Mouse (Mus musculus): ENCODE measurements around the gene Cdh4.

Gene Cdh4

DNA sequence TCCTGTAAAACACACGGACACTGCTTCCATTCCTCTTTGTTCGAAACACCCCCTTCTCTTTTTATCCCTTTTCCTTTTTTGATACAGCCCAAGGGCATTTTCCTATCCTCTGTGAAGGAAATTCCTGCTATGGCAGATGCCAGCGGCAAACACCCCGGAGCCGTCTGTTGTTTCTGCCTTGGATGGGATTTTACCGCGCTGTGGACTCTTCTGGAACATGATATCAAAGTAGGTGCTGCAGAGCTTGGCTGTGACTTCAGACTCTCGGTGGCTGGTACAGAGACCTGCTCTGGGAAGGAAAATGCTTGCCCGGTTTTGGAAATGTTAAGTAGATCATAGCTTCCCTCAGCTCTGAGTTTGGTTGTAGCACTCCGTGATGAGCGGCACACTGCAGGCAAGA is 156.7 kb downstream of the Cdh4 start:
- DNase-seq (ENCODE audit: low spot score in 2 of 2), result peak in 1 of 2 experiments; percentile 22

- DNase-seq (ENCODE audit: low spot score in 2 of 2), result no peak
Observed at GRCm38 (mm10) chr2:179599886-179600285, 157.7 kb downstream of the Cdh4 start.

DNA sequence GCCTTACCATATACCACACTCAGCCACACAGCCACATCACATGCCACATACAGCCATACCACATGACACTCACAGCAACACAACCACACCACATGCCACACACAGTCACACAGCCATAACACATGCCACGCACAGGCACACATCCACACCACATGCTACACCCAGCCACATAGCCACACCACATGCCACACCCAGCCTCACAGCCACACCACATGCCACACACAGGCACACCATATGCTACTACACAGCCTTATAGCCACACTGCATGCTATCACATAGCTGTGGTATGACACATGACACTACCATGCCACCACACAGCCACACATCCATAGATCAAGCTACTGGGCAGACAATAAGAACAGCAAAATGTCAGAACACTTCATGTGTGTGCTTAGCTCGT is 158.1 kb downstream of the Cdh4 start:
- no peak for DNase-seq (ENCODE audit: low spot score in 2 of 2)

DNA sequence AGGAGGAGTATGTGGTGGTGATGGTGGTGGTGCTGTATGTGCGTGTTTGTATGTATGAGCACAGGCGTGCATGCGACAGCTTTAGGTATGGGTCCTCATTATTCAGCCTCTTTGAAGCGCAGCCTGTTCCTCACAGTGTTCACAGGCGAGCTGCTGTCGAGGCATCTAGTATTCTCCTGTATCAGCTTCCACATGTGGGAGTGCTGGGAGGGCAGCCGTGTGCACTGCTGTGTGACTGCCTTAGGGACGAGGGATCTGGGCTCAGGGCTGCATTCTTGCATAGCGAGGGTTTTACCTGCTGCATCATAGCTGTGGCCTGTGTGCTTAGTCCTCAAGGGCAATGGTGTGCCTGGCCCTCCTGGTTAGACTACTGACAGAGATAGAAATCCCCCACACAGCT is 158.9 kb downstream of the Cdh4 start:
- no peak for DNase-seq (ENCODE audit: low spot score in 2 of 2)

GRCm38 (mm10) chr2:179604746-179605145 is 162.5 kb downstream of the Cdh4 start:
- DNase-seq (ENCODE audit: low spot score in 2 of 2), result no peak

- no peak for DNase-seq (ENCODE audit: low spot score in 2 of 2)
Observed at GRCm38 (mm10) chr2:179605255-179605654, 163.0 kb downstream of the Cdh4 start.

DNA sequence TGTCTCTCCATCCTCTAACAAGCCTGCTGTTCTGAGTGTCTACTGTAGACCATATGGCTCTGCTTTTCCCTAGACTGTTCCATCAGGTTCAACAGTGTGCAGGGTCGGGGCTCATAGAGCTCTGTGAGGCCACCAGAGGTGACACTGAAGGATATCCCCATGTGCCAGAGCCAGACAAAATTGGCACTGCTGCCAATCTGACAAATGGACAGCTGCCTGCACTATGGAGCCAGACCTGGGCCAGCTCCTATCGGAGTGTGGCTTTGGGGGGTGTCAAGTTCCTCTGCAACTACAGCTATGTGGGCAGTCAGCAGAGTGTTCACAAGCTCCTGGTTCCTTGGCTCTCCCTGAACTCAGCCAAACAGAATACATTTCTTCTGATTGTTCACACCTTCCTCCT is 164.1 kb downstream of the Cdh4 start:
- no peak for DNase-seq (ENCODE audit: low spot score in 2 of 2)

- DNase-seq (ENCODE audit: low spot score in 2 of 2), result no peak
Observed at GRCm38 (mm10) chr2:179615906-179616305, 173.7 kb downstream of the Cdh4 start.

- DNase-seq (ENCODE audit: low spot score in 2 of 2), result no peak
Observed at GRCm38 (mm10) chr2:179623643-179624473, 181.6 kb downstream of the Cdh4 start.

GRCm38 (mm10) chr2:179627563-179627962 is 185.3 kb downstream of the Cdh4 start:
- no peak for DNase-seq (ENCODE audit: low spot score in 2 of 2)

DNA sequence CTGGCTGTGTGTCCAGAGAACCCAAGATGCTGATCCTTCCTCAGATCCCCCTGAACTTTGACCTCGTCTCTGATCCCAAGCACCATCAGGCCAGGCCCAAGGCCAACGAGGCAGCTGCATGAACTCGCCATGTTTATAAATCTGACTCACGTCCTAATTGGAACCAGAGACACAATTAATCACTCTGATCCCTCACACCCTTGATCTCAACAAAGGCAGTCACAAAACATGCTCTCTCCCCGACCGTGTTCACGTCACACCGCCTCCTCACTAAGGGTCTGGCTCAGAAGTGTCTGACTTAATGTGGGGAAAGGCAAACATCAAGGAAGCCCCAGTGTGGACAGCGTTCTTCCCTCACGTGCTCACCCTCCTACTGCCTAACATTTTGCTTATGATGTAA is 188.5 kb downstream of the Cdh4 start:
- no peak for DNase-seq (ENCODE audit: low spot score in 2 of 2)

DNA sequence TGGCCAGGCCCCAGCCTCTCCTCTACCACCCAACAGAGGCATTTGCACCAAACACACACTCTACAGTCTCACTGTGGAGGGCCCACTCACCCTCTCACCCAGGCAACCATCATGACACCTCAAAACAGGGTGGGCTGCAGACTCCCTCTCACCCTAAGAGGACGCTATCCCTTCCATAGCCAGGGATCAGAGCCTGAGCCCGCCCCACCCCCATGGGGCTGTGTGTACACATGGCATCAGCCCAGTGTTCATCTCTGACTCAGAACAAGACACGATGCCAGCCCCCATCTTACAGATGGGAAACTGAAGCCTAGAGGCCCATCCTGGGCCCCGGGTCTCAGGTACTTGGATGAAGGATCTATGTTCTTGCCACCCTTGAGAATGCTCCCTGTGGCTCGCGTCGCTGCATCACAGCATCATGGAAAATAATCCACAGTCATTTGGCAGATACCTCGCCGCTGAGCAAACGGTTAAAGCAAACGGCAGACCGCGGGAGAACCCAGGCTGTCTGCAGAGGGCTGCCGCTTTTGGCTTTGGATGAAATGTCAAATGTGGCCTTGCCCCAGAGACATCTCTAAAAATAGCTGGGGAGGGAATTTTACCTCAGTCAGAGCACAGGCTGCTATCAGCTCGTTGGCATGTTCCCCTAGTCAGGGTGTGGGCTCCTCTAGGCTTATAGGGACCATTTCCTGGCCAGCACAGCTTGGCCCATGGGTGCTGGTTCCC is 198.5 kb downstream of the Cdh4 start:
- no peak for DNase-seq (ENCODE audit: low spot score in 2 of 2)

- DNase-seq (ENCODE audit: low spot score in 2 of 2), result no peak
Observed at GRCm38 (mm10) chr2:179648573-179649263, 206.5 kb downstream of the Cdh4 start.

- no peak for DNase-seq (ENCODE audit: low spot score in 2 of 2)
Observed at GRCm38 (mm10) chr2:179649370-179649769, 207.1 kb downstream of the Cdh4 start.

GRCm38 (mm10) chr2:179650168-179650567 is 207.9 kb downstream of the Cdh4 start:
- no peak for DNase-seq (ENCODE audit: low spot score in 2 of 2)

GRCm38 (mm10) chr2:179655506-179655905 is 213.3 kb downstream of the Cdh4 start:
- no peak for DNase-seq (ENCODE audit: low spot score in 2 of 2)

- DNase-seq (ENCODE audit: low spot score in 2 of 2), result no peak
Observed at GRCm38 (mm10) chr2:179659254-179659653, 217.0 kb downstream of the Cdh4 start.

GRCm38 (mm10) chr2:179661998-179662714 is 219.9 kb downstream of the Cdh4 start:
- no peak for DNase-seq (ENCODE audit: low spot score in 2 of 2)

GRCm38 (mm10) chr2:179662739-179663138 is 220.5 kb downstream of the Cdh4 start:
- DNase-seq (ENCODE audit: low spot score in 2 of 2), result no peak

DNA sequence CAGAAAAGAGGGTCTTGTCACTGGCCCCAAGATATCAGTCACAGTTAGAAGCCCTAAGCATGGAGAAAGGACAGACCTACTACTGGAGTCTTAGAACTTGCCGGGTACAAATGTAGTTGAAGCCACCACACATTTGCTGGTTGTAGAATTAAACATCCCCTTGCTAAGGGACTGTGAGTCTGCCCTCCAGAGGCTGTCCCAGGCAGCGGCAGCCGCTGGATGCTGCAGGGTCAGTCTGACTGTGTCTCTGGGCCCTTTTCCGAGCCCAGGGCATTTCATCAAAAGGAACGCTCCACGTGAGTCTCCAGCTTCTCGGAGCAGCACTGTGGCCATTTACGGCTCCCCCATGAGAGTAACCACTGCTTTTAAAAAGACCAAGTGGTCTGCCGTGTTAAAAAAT is 221.4 kb downstream of the Cdh4 start:
- no peak for DNase-seq (ENCODE audit: low spot score in 2 of 2)

GRCm38 (mm10) chr2:179664171-179664608 is 222.0 kb downstream of the Cdh4 start:
- no peak for DNase-seq (ENCODE audit: low spot score in 2 of 2)

- no peak for DNase-seq (ENCODE audit: low spot score in 2 of 2)
Observed at GRCm38 (mm10) chr2:179670689-179671088, 228.5 kb downstream of the Cdh4 start.
